Mouse (Mus musculus): ENCODE data around the gene Cmklr1. TPM values are rescaled to one million over a fixed set of nuclear protein-coding genes. Genes with fewer than 3 reads are reported as not detected.

The Cmklr1 gene
- total RNA-seq, 2 experiments from 2014 or later, result 23.8 to 25.0 TPM

- DNase-seq, result peak; percentile 83 to 85
- intact Hi-C loops (cut with DNase I), result loop anchor here (10.0 kb wide), 1 partner anchor 1116 kb away; no protein-coding TSS in a partner anchor
Observed at GRCm38 (mm10) chr5:113660872-113661271, 10.6 kb upstream of the Cmklr1 start.

DNA sequence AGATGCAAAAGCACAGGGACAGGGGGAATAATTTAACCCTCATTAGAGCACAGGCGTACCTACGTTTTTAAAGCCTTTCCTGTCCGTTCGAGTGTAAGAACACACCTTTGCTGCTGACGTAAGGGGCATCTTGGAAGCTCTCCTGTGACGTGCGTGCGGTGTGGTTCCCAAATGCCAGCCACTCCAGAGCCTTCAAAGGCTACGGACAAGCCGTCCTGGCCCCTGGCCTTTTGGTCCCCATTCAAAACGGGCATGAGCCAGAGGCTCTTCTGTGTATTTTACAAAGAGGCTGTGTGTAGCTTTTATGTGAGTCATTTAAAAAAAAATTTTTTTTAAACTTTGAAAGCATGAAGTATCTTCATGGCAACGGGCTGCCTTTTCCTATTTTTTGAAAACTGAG, 4.6 kb upstream of the Cmklr1 start:
- intact Hi-C loops (cut with DNase I), result loop anchor here (5.0 kb wide), 2 partner anchors 47 to 67 kb away; partner anchors contain the start of gene 1700069L16Rik
- DNase-seq, result no peak

- intact Hi-C loops (cut with DNase I), result loop anchor here (5.0 kb wide), 2 partner anchors 48 to 68 kb away; partner anchors contain the start of gene 1700069L16Rik
Observed at GRCm38 (mm10) chr5:113654206-113654605, 4.0 kb upstream of the Cmklr1 start.

DNA sequence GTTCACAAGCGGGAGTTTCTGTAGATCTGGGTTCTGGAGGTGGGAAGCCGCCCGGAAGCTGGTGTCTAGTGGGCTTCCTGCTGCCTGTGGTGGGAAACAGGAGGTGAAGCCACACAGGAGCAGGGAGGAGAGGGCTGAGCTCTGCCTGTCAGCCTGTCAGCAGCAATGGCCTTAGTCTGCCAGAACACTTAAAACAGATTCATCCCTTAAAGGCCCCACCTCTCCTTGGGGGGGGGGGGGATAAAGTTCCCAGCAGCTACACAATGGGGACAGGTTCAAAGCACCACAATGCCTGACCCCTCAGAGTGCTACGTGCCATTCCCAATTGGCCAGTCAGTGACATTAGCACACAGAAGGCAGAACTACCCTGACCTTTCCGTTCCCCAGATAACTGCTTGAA, 2.0 kb upstream of the Cmklr1 start:
- no peak for DNase-seq
- intact Hi-C loops (cut with DNase I), result loop anchor here (5.0 kb wide), 2 partner anchors 50 to 70 kb away; partner anchors contain the start of gene 1700069L16Rik

More at GRCm38 (mm10) chr5:113654206-113654605, 4.0 kb upstream of the Cmklr1 start:
- no peak for DNase-seq

DNA sequence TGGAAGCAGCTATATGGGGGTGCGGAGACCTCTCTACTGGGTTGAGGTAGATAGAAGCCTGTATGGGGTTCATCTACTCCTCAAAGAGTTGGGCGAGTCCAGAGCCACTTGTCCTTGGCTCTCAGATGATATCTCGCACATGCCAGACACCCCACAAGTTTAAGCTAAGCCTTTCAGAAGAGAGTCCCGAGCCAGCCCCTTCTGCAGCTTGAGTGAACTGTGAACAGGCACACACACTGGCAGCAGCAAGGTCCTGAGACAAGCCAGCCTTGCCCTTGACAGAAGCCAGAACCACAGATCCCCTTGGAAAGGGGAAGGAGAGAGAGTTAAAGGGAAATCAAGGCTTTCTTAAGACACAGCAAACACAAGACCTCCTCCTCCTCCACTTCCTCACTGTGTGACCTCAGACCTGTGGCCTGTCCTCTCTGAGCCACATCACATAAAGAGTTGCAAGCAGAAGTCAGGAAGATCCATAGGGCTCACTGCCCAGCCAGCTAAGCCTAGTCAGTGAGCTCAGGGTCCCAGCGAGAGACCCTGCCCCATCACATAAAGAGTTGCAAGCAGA, 1.5 kb downstream of the Cmklr1 start:
- intact Hi-C loops (cut with DNase I), result no loop called here
- no peak for DNase-seq

- no peak for DNase-seq
- intact Hi-C loops (cut with DNase I), result no loop called here
Observed at GRCm38 (mm10) chr5:113647141-113647540, 3.1 kb downstream of the Cmklr1 start.

DNA sequence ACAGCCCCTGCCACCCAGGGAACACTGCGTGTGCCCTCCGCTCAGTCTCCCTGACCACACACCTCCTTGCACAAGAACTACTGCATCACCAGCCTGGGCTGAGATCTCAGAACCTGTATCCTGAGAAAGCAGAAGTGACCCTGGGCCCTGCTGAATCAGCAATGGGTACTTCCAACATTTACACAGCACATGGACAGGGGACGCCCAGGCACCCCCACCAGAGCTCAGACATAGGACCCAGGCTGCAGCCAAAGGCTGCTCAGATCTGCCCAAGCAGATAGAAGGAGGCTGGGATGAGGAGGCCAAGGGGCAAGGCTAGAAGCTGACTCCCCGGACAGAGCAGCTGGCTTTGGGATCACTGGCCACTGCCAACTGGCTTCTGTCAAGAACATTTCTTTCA, 5.7 kb downstream of the Cmklr1 start:
- DNase-seq, result peak in 1 of 2 experiments; percentile 57
- intact Hi-C loops (cut with DNase I), result no loop called here

- intact Hi-C loops (cut with DNase I), result no loop called here
- no peak for DNase-seq
Observed at GRCm38 (mm10) chr5:113643107-113643848, 6.9 kb downstream of the Cmklr1 start.

DNA sequence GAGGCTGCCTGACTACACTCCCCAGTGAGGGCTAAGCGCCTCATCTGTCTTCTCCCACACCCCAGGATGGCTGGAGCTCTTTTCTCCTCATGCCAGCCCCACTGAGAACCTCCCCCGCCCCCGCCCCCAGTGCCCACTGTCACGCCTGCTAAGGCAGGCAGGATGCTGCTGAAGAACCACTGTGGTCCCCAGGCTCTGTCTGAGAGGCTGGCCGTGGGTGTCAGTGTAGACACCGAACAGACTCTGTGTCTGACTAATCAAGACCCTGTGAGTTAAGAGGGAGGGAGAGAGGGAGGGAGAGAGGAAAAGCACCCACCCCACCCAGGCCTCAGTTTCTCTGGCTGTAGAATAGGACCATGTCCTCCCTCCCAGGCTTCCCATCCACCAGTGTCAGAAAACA, 9.2 kb downstream of the Cmklr1 start:
- intact Hi-C loops (cut with DNase I), result no loop called here
- no peak for DNase-seq

- intact Hi-C loops (cut with DNase I), result no loop called here
- no peak for DNase-seq
Observed at GRCm38 (mm10) chr5:113639126-113639525, 11.1 kb downstream of the Cmklr1 start.

- intact Hi-C loops (cut with DNase I), result no loop called here
- DNase-seq, result no peak
Observed at GRCm38 (mm10) chr5:113638055-113638454, 12.2 kb downstream of the Cmklr1 start.

DNA sequence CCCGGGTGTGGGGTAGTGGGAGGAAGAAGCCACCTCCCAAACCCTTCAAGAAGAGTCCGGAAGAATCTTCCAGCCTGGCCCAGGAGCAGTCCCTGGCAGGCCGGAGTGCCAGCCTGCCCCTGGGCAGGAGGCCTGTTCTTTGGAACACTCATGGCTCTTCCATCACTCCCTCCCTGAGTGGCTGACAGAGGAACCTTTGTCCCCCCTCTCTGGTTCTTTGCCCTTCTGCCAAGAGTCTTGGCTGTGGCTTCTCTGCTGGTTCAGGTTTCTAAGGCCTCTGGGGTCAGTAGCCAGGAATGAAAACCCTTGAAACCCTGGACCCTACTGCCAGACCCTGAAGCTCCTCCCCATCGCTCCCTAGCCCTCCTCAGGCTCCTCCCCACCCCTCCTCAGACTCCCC, 12.6 kb downstream of the Cmklr1 start:
- no peak for DNase-seq
- intact Hi-C loops (cut with DNase I), result no loop called here

DNA sequence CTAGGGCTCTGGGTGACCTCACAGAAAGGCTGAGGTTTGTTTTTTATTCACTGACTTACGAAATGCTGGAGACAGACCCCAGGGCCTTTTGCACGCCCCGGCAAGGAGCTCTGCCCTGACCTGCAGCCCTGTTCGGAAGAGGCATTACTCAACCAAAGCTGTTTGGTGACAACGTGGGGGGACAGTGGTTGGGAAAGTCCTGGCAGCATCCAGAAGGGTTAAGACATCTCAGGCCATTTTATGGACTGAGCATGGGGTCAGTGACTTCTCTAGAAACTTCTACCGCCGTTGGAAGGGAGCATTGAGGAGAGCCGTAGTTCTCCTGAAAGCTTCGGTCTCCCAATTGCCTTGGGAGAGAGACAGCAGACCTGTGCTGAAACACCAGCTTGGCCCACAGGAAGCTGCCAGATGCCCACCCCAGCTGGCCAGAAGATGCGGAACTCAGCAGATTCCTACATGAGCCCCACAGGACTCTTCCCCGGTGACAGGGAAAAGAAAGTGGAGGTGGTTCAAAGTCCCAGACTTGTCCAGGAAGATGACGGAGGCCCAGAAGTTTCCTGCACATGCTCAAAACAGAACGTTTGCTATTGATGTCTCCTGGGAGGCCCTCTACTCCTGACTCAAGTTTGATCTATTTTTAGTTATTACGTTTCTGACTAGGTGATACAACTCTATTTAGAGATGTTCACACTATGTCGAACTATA, 14.2 kb downstream of the Cmklr1 start:
- no peak for DNase-seq
- intact Hi-C loops (cut with DNase I), result no loop called here

DNA sequence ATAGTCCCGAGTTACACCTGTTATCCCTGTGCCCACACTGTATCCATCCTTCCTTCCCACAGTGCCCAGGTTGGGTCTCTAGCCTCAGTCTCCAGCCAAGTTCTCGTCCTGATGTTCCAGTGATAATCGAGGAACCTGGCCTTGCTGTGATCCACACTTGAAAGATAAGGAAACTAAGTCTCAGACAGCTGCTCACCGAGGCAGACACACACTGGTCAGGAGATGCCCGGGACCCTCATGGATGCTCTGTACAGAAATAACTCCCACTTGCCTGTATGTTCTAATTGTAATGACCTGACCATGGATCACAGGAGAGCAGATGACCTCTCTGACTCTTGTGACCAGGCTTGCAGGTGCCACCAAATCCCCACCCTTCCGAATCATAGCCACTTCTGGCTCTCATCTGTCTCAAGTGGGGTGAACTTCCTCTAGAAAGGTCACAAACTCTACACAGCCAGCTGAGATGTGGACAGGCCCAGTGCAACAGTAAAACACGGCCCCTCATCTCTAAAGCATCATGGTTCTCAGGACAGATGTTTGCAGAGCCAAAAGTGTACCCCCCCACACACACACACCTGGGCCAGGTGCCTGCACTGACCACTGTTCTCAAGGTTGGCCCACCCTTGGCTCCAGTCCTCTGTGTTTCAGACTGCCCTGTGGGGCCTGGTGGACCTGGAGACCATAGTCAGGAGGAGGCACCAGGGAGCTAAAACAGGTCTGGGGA, 15.2 kb downstream of the Cmklr1 start:
- DNase-seq, result no peak
- intact Hi-C loops (cut with DNase I), result no loop called here

- intact Hi-C loops (cut with DNase I), result no loop called here
- peak; percentile 59 to 71 for DNase-seq
Observed at GRCm38 (mm10) chr5:113634024-113634651, 16.1 kb downstream of the Cmklr1 start.

GRCm38 (mm10) chr5:113633037-113633714, 17.1 kb downstream of the Cmklr1 start:
- DNase-seq, result no peak
- intact Hi-C loops (cut with DNase I), result no loop called here

DNA sequence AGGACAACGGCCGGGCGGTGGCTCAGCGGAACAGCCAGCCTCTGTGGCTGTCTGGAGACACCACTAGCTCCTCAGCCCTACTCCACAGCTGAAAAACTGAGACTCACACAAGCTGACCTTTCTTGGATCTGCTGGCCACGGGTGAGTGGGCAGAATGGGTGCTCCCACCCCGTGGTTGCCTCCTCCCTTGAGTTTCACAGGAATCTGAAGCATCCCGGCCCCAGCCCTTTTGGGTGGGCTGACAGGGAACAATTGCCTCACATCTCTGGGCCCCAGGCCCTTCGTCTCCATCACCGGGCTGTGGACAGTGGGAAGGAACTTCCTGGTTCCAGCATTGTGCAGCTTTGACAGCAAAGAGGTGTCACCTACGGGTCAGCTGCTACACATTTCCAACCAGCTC, 20.1 kb downstream of the Cmklr1 start:
- no peak for DNase-seq
- intact Hi-C loops (cut with DNase I), result no loop called here

DNA sequence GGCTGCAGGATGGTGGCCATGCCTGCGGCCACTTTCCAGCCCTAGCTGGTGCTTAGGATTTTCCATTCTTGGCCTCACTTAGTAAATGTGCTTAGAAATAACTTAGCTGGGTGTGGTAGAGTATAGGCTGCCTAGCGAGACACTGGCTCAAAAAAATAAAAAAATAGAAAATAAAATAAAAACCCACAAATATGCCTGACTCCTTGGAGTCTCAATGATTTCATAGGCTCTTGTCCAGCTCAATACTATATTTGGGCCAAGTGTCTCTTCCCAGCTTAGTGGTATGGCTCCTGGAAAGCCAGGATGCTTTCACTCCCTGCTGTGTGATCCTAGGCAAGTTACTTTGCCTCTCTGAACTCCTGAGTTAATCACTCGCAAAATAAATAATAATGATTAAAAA, 21.0 kb downstream of the Cmklr1 start:
- DNase-seq, result no peak
- intact Hi-C loops (cut with DNase I), result no loop called here

- intact Hi-C loops (cut with DNase I), result no loop called here
- peak; percentile 75 to 76 for DNase-seq
Observed at GRCm38 (mm10) chr5:113627820-113628437, 22.3 kb downstream of the Cmklr1 start.
